Mouse (Mus musculus) c-Kit-positive CD71-positive TER-119-positive erythroid progenitor cells, embryonic 14.5 days (primary cell): Measurements from ENCODE around the gene Fsd2.

Source experiments
- DNase-seq: peaks from one replicate; pipeline ENCODE4 v3.0.0-alpha.2; 2013; ENCODE audit warnings: low spot score

Fsd2 gene

GRCm38 (mm10) chr7:81572610-81573268, 6.0 kb upstream of the Fsd2 start:
- DNase-seq: peak; percentile 30

- DNase-seq: no peak
Measured at GRCm38 (mm10) chr7:81571941-81572441, 5.2 kb upstream of the Fsd2 start.

- DNase-seq: peak; percentile 94
Measured at GRCm38 (mm10) chr7:81571108-81571940, 4.6 kb upstream of the Fsd2 start, which contains the start of gene Whamm. Whamm (plus strand) TSS chr7:81571266.

GRCm38 (mm10) chr7:81570752-81571107, 4.0 kb upstream of the Fsd2 start:
- DNase-seq: no peak

- DNase-seq: no peak
Measured at GRCm38 (mm10) chr7:81570271-81570670, 3.5 kb upstream of the Fsd2 start.

- no peak for DNase-seq
Measured at GRCm38 (mm10) chr7:81569851-81570250, 3.1 kb upstream of the Fsd2 start.

GRCm38 (mm10) chr7:81567396-81567795, 652 bp upstream of the Fsd2 start:
- no peak for DNase-seq

- no peak for DNase-seq
Measured at GRCm38 (mm10) chr7:81566332-81566731, 412 bp downstream of the Fsd2 start.

- DNase-seq: no peak
Measured at GRCm38 (mm10) chr7:81565381-81566055, 1.2 kb downstream of the Fsd2 start.

GRCm38 (mm10) chr7:81564766-81565165, 2.0 kb downstream of the Fsd2 start:
- DNase-seq: no peak

- no peak for DNase-seq
Measured at GRCm38 (mm10) chr7:81563506-81564015, 3.2 kb downstream of the Fsd2 start.

GRCm38 (mm10) chr7:81561211-81561610, 5.5 kb downstream of the Fsd2 start:
- DNase-seq: no peak

- no peak for DNase-seq
Measured at GRCm38 (mm10) chr7:81560101-81561049, 6.4 kb downstream of the Fsd2 start.

- no peak for DNase-seq
Measured at GRCm38 (mm10) chr7:81559231-81559980, 7.3 kb downstream of the Fsd2 start.

- DNase-seq: no peak
Measured at GRCm38 (mm10) chr7:81557985-81558360, 8.8 kb downstream of the Fsd2 start.

- DNase-seq: no peak
Measured at GRCm38 (mm10) chr7:81557252-81557984, 9.3 kb downstream of the Fsd2 start.

- no peak for DNase-seq
Measured at GRCm38 (mm10) chr7:81556839-81557238, 9.9 kb downstream of the Fsd2 start.

- DNase-seq: peak; percentile 50
Measured at GRCm38 (mm10) chr7:81554369-81554768, 12.4 kb downstream of the Fsd2 start.

- DNase-seq: no peak
Measured at GRCm38 (mm10) chr7:81553589-81553988, 13.2 kb downstream of the Fsd2 start.

- DNase-seq: no peak
Measured at GRCm38 (mm10) chr7:81548864-81549263, 17.9 kb downstream of the Fsd2 start.
